Mouse (Mus musculus) heart, adult 18-20 months (tissue): Measurements from ENCODE around the gene Sh2d3c. TPM values are rescaled to one million over a fixed set of nuclear protein-coding genes. Genes with fewer than 3 reads are reported as not detected.

Source experiments
- DNase-seq, 2 experiments: peaks; one replicate each; pipeline ENCODE4 v3.0.0; 2021 to 2022; ENCODE audit warnings: mixed read lengths in 1 of 2
- microRNA-seq, 2 experiments: library from miRNA; unstranded; fragments of <30 nt; microRNA quantifications; one replicate each; pipeline ENCODE4 v1.2.0; 2022
- total RNA-seq, 2 experiments: library from RNA; stranded (reverse); gene quantifications; 2 replicates each; pipeline ENCODE4 v1.2.3; 2021

The Sh2d3c gene
- total RNA-seq, 2 experiments from 2014 or later: 23.1 to 30.8 TPM

DNA sequence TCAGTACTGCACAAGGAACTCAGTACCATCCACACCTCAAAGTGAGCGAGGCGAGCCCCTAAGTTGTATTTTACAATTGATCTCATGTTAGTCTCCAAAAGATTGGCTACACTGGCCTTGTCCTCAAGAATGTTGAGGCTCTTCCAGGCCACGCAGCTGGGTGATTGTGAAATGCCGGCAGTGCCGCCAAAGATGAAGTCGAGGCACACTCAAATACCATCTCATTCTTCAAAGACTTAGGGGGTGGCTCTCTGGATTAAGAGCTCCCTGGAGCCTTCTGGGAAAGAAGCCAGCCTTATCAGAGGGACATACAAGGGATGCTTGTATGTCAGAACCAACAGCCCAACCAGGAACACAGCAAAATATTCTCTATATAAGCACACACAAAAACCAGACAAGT lies 70.4 kb downstream of the Sh2d3c start:
- DNase-seq: peak; percentile 78 to 82

GRCm38 (mm10) chr2:32795748-32796418 lies 75.0 kb downstream of the Sh2d3c start:
- no peak for DNase-seq

DNA sequence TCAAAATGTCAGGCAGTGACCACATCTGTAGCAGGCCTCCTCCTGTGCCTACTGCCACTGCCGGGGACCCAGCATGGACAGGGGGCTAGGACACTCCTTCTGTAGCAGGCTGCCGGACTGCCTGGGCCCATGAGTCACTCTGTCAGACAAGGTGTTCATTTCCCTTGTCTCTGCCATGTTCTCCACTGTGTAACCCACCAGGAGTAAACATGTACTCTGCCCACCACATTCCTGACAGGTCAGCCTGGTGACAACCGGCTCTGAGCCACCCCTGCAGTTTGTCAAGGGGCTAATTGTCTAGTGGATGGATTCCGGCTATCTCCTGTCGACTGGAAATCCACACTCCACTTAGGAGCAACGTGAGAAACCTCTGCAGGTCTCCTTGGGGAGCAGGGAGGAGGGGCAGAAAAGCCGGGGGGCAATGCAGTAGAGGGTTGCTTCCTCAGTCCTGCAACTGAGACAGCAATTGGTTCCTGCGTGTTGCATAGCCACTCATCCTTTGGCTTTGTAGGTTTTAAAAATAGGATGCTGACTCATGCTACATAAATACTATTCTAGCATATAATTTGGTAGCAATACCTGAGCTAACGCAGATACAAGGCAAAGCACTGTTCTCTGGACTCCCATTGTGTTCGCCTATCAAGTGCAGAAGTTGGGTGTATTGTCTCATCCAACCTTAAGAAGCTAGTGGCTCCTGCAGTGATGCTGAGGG lies 77.6 kb downstream of the Sh2d3c start:
- no peak for DNase-seq

Small RNAs within 50 kb of the gene (microRNA-seq; reads per million reads assigned to microRNA genes)
- 0 reads per million in 2 experiments for gene Gm47291
- gene Mir2861: 0 reads per million in 2 experiments
- 0 reads per million in 2 experiments for gene Mir3960
- gene Mir8093: 0 to 0.76 reads per million in 2 experiments

Other genes with a start within 250 kb of the Sh2d3c start
- 1 to 10 TPM; 4.9 to 5.9 TPM for gene Fam102a, start 185.7 kb upstream of the Sh2d3c start, total RNA-seq
- 10 to 100 TPM; 14.0 to 20.2 TPM for gene Dpm2, start 150.2 kb upstream of the Sh2d3c start, total RNA-seq
- gene Pip5kl1, start 146.3 kb upstream of the Sh2d3c start, total RNA-seq: not detected
- gene 9430097D07Rik, start 145.4 kb upstream of the Sh2d3c start, total RNA-seq: not detected
- 10 to 100 TPM; 14.7 to 16.1 TPM for gene St6galnac4, start 134.0 kb upstream of the Sh2d3c start, total RNA-seq
- gene St6galnac6, start 121.3 kb upstream of the Sh2d3c start, total RNA-seq: 100 to 1,000 TPM; 108 to 117 TPM
- gene Ak1, start 99.3 kb upstream of the Sh2d3c start, total RNA-seq: 100 to 1,000 TPM; 654 to 691 TPM
- gene Eng, start 74.5 kb upstream of the Sh2d3c start, total RNA-seq: 100 to 1,000 TPM in 1 of 2 experiments, 10 to 100 TPM in 1; 95.1 to 106 TPM
- gene Fpgs, start 16.9 kb upstream of the Sh2d3c start, total RNA-seq: 1 to 10 TPM; 4.4 to 5.0 TPM
- gene Cdk9, start 8.0 kb upstream of the Sh2d3c start, total RNA-seq: 10 to 100 TPM; 22.4 to 24.1 TPM
- not detected for gene 6330409D20Rik, start 20.0 kb downstream of the Sh2d3c start, total RNA-seq
- gene Tor2a, start 36.2 kb downstream of the Sh2d3c start, total RNA-seq: 1 to 10 TPM; 6.7 to 9.4 TPM
- under 1 TPM in 1 of 2 experiments, not detected in 1; 0.13 TPM for gene Ttc16, start 54.6 kb downstream of the Sh2d3c start, total RNA-seq
- 1 to 10 TPM; 5.1 to 5.5 TPM for gene Ptrh1, start 54.7 kb downstream of the Sh2d3c start, total RNA-seq
- gene Cfap157, start 63.4 kb downstream of the Sh2d3c start, total RNA-seq: not detected
- gene Stxbp1, start 126.2 kb downstream of the Sh2d3c start, total RNA-seq: 10 to 100 TPM; 12.2 to 13.0 TPM
- gene Fam129b, start 155.1 kb downstream of the Sh2d3c start, total RNA-seq: 10 to 100 TPM; 20.4 to 25.0 TPM
- 10 to 100 TPM; 66.0 to 72.2 TPM for gene Rpl12, start 240.5 kb downstream of the Sh2d3c start, total RNA-seq
- gene Lrsam1, start 240.6 kb downstream of the Sh2d3c start, total RNA-seq: 10 to 100 TPM; 15.1 to 15.9 TPM